Mouse (Mus musculus) neutrophil, adult 83 days (primary cell): ENCODE results near the gene Dcpp2. TPM values are rescaled to one million over a fixed set of nuclear protein-coding genes. Genes with fewer than 3 reads are reported as not detected.

Experiments
- total RNA-seq, 2 experiments: library from RNA; stranded (reverse); gene quantifications; one replicate each; pipeline ENCODE4 v1.2.4; 2023

Gene Dcpp2
- not detected for total RNA-seq

DNA sequence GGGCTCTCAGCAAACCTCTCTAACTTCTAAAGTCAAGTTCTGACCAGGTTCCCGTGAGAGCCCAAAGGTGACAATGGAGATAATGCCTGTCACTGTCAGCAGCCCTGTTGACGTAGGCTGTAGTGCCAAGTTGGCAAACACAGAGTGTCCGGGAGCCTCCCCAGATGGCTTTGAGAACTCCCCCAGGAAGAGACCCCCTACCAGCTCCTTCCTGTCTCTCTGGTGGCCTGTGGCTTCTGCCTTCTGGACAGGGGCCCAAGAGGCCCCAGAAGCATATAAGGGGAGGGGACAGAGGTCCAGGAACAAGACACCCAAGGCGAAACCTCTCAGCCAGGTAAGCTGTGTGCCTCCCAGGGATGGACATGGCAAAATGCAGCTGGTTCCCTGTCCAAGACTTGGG lies at the start of gene Dcpp2, which contains the start of gene Dcpp1:
TSS of gene Dcpp2 (plus strand) at position 305 of the 400 bp plus-strand sequence.
TSS of gene Dcpp1 (plus strand) at position 301 of the 400 bp plus-strand sequence.

DNA sequence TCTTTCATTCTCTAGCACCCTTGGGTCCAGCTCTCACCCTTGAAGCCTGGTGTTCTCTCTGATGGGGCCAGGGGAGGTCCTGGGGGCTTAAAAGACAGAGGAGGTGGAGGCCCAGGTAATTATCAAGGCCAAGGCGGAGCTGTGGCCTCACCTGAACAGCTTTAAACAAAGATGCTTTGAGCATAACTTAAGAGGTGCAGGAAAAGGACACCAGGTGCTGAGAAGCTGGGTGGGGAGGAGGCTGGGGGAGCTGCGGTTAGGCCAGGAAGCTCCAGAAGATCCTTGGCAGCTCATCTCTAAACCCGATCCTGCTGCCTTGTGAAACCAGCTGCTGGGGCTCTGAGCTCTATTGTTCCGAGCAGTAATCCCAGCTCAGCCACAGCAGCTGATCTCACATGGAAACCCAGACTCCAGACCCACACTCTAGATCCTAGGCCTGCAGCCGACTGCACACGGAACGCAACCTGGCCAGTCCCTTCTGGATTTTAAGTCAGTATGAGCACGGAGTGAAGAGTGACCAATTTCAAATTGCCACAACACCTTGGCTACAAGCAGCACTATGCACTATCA lies 44.6 kb upstream of the Dcpp2 start, which contains the start of gene Prss33:
TSS of gene Prss33 (minus strand) at position 51 of the 570 bp plus-strand sequence.

DNA sequence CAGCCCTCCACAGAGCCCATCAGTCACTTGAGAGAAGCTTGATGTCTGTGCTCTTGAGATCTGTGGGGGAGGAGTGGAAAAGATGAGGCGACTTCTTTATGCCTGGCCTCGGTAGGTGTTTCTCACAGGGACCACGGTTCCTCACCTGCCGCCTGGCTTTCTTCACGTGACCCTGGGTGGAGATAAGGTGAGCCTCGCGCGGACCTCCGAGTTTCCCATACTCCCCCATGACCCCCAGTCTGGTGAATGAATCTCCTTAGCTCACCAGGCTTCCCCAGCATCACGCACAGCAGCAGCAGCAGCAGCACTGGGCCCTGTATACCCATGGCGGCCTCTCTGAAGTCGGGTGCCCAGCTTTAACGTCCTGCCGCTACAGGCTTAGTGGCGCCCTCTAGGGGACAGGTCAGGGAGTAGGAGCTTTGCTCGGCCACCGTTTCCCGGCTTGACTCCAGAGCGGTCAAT lies 36.8 kb upstream of the Dcpp2 start, which contains the start of the genes Prss32 and Prss41:
TSS of gene Prss32 (plus strand) at position 44 of the 462 bp plus-strand sequence.
TSS of gene Prss41 (minus strand) at position 361 of the 462 bp plus-strand sequence.

DNA sequence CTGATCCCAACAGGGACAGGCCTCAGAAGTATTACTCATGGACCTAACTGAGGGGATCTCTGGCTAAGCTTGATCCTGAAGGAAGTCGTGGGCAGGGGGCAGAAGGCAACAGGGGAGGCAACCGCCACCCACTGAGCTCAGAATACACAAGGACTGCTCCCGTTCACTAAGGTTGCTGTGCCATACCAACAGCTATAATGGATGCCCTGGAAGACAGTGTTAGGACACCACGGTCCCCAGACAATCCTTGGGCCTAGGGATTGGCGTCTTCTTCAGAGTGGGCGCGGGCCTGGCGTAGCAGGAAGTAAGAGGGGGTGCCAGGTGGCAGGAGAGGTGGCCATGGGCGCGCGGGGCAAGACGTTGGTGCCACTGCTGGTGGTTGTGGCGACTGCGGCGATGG lies 12.9 kb upstream of the Dcpp2 start, which contains the start of gene Prss21:
TSS of gene Prss21 (plus strand) at position 301 of the 400 bp plus-strand sequence.

DNA sequence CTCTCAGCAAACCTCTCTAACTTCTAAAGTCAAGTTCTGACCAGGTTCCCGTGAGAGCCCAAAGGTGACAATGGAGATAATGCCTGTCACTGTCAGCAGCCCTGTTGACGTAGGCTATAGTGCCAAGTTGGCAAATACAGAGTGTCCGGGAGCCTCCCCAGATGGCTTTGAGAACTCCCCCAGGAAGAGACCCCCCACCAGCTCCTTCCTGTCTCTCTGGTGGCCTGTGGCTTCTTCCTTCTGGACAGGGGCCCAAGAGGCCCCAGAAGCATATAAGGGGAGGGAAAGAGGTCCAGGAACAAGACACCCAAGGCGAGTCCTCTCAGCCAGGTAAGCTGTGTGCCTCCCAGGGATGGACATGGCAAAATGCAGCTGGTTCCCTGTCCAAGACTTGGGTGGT lies 36.5 kb downstream of the Dcpp2 start, which contains the start of gene Dcpp3:
TSS of gene Dcpp3 (plus strand) at position 301 of the 400 bp plus-strand sequence.

DNA sequence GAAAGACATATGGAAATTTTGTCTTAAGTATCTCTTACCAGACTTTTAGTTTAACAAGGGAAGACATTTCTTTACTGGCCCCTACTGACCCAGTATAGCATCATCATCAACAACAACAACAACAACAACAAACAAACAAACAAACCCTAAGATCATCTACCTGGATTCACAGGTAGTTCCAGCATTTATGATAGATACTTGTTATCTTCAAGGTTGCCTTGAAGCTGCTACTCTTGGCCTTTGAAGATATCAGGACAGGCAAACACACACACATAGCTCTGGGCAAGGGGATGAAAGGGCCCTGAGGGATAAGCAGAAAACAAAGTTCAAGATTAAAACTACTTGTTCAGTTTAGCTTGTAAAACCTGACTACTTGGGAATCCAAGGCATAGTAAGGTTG lies 60.7 kb downstream of the Dcpp2 start, which contains the start of gene Sbp:
TSS of gene Sbp (plus strand) at position 301 of the 400 bp plus-strand sequence.

Other genes with a start within 250 kb of the Dcpp2 start
- gene Mmp25, start 235.6 kb upstream of the Dcpp2 start, total RNA-seq, result 100 to 1,000 TPM; 157 to 170 TPM
- gene Bicdl2, start 220.4 kb upstream of the Dcpp2 start, total RNA-seq, result 1 to 10 TPM; 1.6 to 2.4 TPM
- 10 to 100 TPM; 50.6 to 50.7 TPM for gene Hcfc1r1, start 207.3 kb upstream of the Dcpp2 start, total RNA-seq
- gene Thoc6, start 207.0 kb upstream of the Dcpp2 start, total RNA-seq, result 10 to 100 TPM; 19.0 to 19.2 TPM
- gene Tnfrsf12a, start 203.4 kb upstream of the Dcpp2 start, total RNA-seq, result 1 to 10 TPM; 4.8 to 5.1 TPM
- gene Cldn6, start 201.6 kb upstream of the Dcpp2 start, total RNA-seq, result not detected
- gene Cldn9, start 196.9 kb upstream of the Dcpp2 start, total RNA-seq, result not detected
- not detected for gene 1520401A03Rik, start 158.1 kb upstream of the Dcpp2 start, total RNA-seq
- 10 to 100 TPM; 40.9 to 41.4 TPM for gene Pkmyt1, start 154.5 kb upstream of the Dcpp2 start, total RNA-seq
- gene Paqr4, start 140.0 kb upstream of the Dcpp2 start, total RNA-seq, result 1 to 10 TPM; 3.2 to 5.1 TPM
- gene Kremen2, start 135.0 kb upstream of the Dcpp2 start, total RNA-seq, result not detected
- 1 to 10 TPM; 8.7 to 9.6 TPM for gene Flywch1, start 109.3 kb upstream of the Dcpp2 start, total RNA-seq
- under 1 TPM in 1 of 2 experiments, not detected in 1; 0.53 TPM for gene Flywch2, start 94.8 kb upstream of the Dcpp2 start, total RNA-seq
- 100 to 1,000 TPM; 456 to 525 TPM for gene Srrm2, start 90.3 kb upstream of the Dcpp2 start, total RNA-seq
- 100 to 1,000 TPM; 176 to 182 TPM for gene Elob, start 51.7 kb upstream of the Dcpp2 start, total RNA-seq
- gene Prss33, start 44.8 kb upstream of the Dcpp2 start, total RNA-seq, result not detected
- gene Prss32, start 37.0 kb upstream of the Dcpp2 start, total RNA-seq, result not detected
- not detected for gene Prss41, start 36.7 kb upstream of the Dcpp2 start, total RNA-seq
- not detected for gene Prss21, start 12.8 kb upstream of the Dcpp2 start, total RNA-seq
- not detected for gene Dcpp1, start within 50 bp of the Dcpp2 start, total RNA-seq
- gene Dcpp3, start 36.6 kb downstream of the Dcpp2 start, total RNA-seq, result not detected
- gene Sbp, start 60.8 kb downstream of the Dcpp2 start, total RNA-seq, result not detected
- not detected for gene Sbpl, start 74.4 kb downstream of the Dcpp2 start, total RNA-seq
- not detected for gene Prss30, start 99.7 kb downstream of the Dcpp2 start, total RNA-seq
- not detected for gene Prss22, start 117.2 kb downstream of the Dcpp2 start, total RNA-seq
- not detected for gene Prss27, start 157.3 kb downstream of the Dcpp2 start, total RNA-seq
- 10 to 100 TPM; 13.1 to 16.4 TPM for gene Kctd5, start 192.6 kb downstream of the Dcpp2 start, total RNA-seq